Mouse (Mus musculus) neural tube, embryonic 12.5 days (tissue): ENCODE data around the gene Arl6ip4. TPM values are rescaled to one million over a fixed set of nuclear protein-coding genes. Genes with fewer than 3 reads are reported as not detected.

Experiments
- ATAC-seq: fragments of 200-750 bp; cut with Nextera tagmentation; 2 replicates; pipeline ENCODE4 v1.8.0; 2017; ENCODE audit warnings: low read depth, mild to moderate bottlenecking, moderate TSS enrichment, moderate library complexity; ENCODE audit not compliant: low FRiP score
- H3K27ac ChIP-seq: fragments of 300-500 bp; sonication (generic); 2 replicates; pipeline ENCODE4 v1.5.1; 2016
- H3K27me3 ChIP-seq: fragments of 300-500 bp; sonication (generic); replicated peaks from 2 replicates; pipeline ENCODE4 v1.6.1; 2016; ENCODE audit warnings: mild to moderate bottlenecking
- H3K36me3 ChIP-seq: fragments of 300-500 bp; sonication (generic); 2 replicates; pipeline ENCODE4 v1.6.1; 2016; ENCODE audit warnings: mild to moderate bottlenecking
- H3K4me1 ChIP-seq: fragments of 300-500 bp; sonication (generic); 2 replicates; pipeline ENCODE4 v1.6.1; 2016
- H3K4me2 ChIP-seq: fragments of 300-500 bp; sonication (generic); replicated peaks from 2 replicates; pipeline ENCODE4 v1.6.1; 2016; ENCODE audit warnings: mild to moderate bottlenecking
- H3K4me3 ChIP-seq: fragments of 300-500 bp; sonication (generic); 2 replicates; pipeline ENCODE4 v1.5.1; 2016
- H3K9ac ChIP-seq: fragments of 300-500 bp; sonication (generic); 2 replicates; pipeline ENCODE4 v1.6.1; 2016; ENCODE audit warnings: mild to moderate bottlenecking
- H3K9me3 ChIP-seq: fragments of 300-500 bp; sonication (generic); 2 replicates; pipeline ENCODE4 v1.6.1; 2016; ENCODE audit warnings: mild to moderate bottlenecking
- WGBS: fragments of 180-500 bp; shearing (Covaris S2); methylation state at CpG from one replicate; pipeline ENCODE4 v1.1.7; 2016; 5-methylcytosine and 5-hydroxymethylcytosine counted together
- polyA plus RNA-seq: library from polyadenylated mRNA; unstranded; fragments of >200 nt; fragmentation: Nextera tagmentation; extraction: Ambion mirVana; gene quantifications from 2 replicates; pipeline ENCODE4 v1.2.1, GENCODE M21; 2016

Arl6ip4 gene
- polyA plus RNA-seq, 1 experiment from 2014 or later = 93.1 TPM

- no peaks in the 10 kb centered on the region for H3K9me3 ChIP-seq
- H3K36me3 ChIP-seq = no peaks in the 10 kb centered on the region
- no peaks in the 10 kb centered on the region for H3K27me3 ChIP-seq
- WGBS = 89% methylated on average over 17 of the region's 17 CpGs
- no peak overlapping the region for H3K4me3 ChIP-seq
- H3K4me1 ChIP-seq = peaks cover 15% of the 10 kb centered on the region; the same call in 1 of the 2 replicates
- no peak overlapping the region for H3K9ac ChIP-seq
- H3K27ac ChIP-seq = no peak overlapping the region
- H3K4me2 ChIP-seq = no peak overlapping the region
- ATAC-seq = no peak
Measured at GRCm38 (mm10) chr5:124082941-124083688, 32.8 kb upstream of the Arl6ip4 start.

DNA sequence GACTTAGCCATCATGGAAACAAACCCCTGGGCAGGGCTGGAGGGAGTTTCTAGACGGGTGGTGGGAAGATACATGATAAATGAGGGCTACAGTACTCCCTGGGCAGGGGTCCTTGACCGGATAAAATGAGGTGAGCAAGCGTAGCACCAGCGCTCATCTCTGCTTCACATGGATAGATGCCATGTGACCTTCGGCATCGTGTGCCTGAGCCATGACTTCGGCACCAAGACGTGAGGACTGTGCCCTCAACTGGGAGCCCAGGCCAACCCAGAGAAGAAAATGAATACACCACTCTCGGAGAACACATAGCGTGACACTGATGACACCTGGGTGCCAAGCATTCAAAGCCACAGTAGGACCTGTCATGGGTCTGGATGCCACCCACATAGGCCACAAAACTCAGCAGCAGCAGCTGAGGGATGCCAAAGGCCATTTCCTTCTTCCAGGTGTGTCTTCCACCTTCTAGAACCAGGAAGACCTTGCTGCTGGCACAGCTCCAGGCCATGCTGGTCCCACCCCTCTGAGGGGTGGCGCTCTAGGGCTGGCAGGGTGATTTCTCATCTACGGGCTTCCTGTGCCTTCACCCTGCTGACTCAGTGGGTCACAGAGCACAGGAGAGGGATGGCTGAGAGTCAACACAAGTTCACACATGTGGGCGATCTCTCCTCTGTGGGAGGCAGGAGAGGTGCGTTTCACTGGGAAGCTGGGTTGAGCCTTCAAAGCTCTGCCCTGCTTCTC, 31.9 kb upstream of the Arl6ip4 start:
- Histone ChIP-seq H3K36me3 (no peaks in the 10 kb centered on the region), H3K4me3 (no peak overlapping the region), H3K9me3 (no peaks in the 10 kb centered on the region), H3K27ac (no peak overlapping the region), H3K27me3 (no peaks in the 10 kb centered on the region), H3K4me2 (no peak overlapping the region), H3K9ac (no peak overlapping the region), H3K4me1 (peaks cover 7% of the 10 kb centered on the region; the same call in 1 of the 2 replicates)
- 0 out of 2 replicates have a peak, but pooled peaks have one; percentile 25 for ATAC-seq
- WGBS = 87% methylated on average over 14 of the region's 14 CpGs

- Histone ChIP-seq H3K36me3 (no peaks in the 10 kb centered on the region), H3K9me3 (no peaks in the 10 kb centered on the region), H3K27me3 (no peaks in the 10 kb centered on the region), H3K4me2 (no peak overlapping the region), H3K9ac (no peak overlapping the region), H3K4me3 (no peak overlapping the region), H3K4me1 (0 out of 2 replicates have a peak, but pooled peaks cover under 1% of the 10 kb centered on the region), H3K27ac (no peak overlapping the region)
- 41% methylated on average over 11 of the region's 11 CpGs for WGBS
- 0 out of 2 replicates have a peak, but pooled peaks have one; percentile 33 for ATAC-seq
Measured at GRCm38 (mm10) chr5:124084588-124085173, 31.2 kb upstream of the Arl6ip4 start.

DNA sequence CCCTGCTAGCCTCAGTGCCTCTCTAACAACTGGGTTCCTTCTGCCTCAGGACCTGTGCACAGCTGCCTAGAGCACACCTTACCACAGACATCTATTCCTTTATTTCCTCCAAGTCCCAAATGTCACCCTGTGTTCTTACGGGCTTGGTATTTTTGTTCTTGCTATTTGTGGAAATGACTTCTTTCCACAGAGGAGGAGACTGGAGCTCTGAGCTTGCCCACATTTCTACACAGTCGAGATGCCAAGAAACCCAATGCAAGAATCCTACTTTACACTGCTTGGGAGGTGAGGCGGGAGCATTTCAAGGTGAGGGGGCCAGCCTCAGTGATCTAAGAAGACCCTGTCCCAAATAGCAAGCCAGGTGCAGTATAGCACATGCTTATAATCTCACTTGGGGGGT, 30.4 kb upstream of the Arl6ip4 start:
- 76% methylated on average over 3 of the region's 3 CpGs for WGBS
- no peak overlapping the region for H3K27ac ChIP-seq
- ATAC-seq = no peak
- H3K4me3 ChIP-seq = no peak overlapping the region
- no peaks in the 10 kb centered on the region for H3K9me3 ChIP-seq
- no peaks in the 10 kb centered on the region for H3K27me3 ChIP-seq
- H3K4me2 ChIP-seq = no peak overlapping the region
- H3K36me3 ChIP-seq = no peaks in the 10 kb centered on the region
- H3K4me1 ChIP-seq = no peaks in the 10 kb centered on the region
- no peak overlapping the region for H3K9ac ChIP-seq

GRCm38 (mm10) chr5:124086876-124087275, 29.0 kb upstream of the Arl6ip4 start:
- 86% methylated on average over 4 of the region's 4 CpGs for WGBS
- Histone ChIP-seq H3K9ac (no peak overlapping the region), H3K9me3 (no peaks in the 10 kb centered on the region), H3K27ac (no peak overlapping the region), H3K4me1 (no peaks in the 10 kb centered on the region), H3K27me3 (no peaks in the 10 kb centered on the region), H3K4me2 (no peak overlapping the region), H3K36me3 (no peaks in the 10 kb centered on the region), H3K4me3 (no peak overlapping the region)
- ATAC-seq = no peak

- Histone ChIP-seq H3K4me2 (no peak overlapping the region), H3K36me3 (no peaks in the 10 kb centered on the region), H3K4me1 (no peaks in the 10 kb centered on the region), H3K9me3 (no peaks in the 10 kb centered on the region), H3K27me3 (peaks cover 16% of the 10 kb centered on the region), H3K27ac (no peak overlapping the region), H3K9ac (no peak overlapping the region), H3K4me3 (no peak overlapping the region)
- WGBS = 85% methylated on average over 23 of the region's 23 CpGs
- ATAC-seq = no peak
Measured at GRCm38 (mm10) chr5:124089868-124090267, 26.0 kb upstream of the Arl6ip4 start.

DNA sequence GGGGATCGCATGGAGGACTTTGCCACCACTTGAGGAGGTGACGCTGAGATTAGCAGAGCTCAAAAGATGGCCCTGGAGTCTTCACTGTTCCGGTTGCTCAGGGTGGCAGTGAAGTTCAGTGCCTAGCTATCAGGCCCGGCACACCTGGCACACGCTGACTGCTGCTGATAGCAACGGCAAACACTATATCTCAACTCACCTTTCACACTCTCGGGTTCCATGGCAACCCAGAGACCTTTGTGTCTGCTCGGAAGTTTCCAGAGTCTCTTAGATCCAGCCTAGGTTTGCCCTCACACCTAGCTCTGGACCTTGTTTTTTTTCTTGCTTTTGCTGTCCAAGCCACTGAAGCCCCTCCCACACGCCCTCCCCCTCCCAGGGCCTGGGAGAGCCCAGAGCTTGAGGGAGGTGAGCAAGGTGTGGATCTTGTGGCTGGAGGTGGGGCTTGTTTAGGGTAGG, 23.9 kb upstream of the Arl6ip4 start:
- no peak overlapping the region for H3K4me3 ChIP-seq
- H3K27me3 ChIP-seq = peaks cover 24% of the 10 kb centered on the region
- H3K4me1 ChIP-seq = peaks cover 9% of the 10 kb centered on the region
- no peak for ATAC-seq
- H3K4me2 ChIP-seq = no peak overlapping the region
- no peak overlapping the region for H3K9ac ChIP-seq
- no peaks in the 10 kb centered on the region for H3K36me3 ChIP-seq
- H3K9me3 ChIP-seq = no peaks in the 10 kb centered on the region
- WGBS = 72% methylated on average over 9 of the region's 9 CpGs
- H3K27ac ChIP-seq = no peak overlapping the region

- Histone ChIP-seq H3K4me1 (peaks cover 9% of the 10 kb centered on the region), H3K4me2 (no peak overlapping the region), H3K27me3 (peaks cover 24% of the 10 kb centered on the region), H3K36me3 (no peaks in the 10 kb centered on the region), H3K9ac (0 out of 2 replicates have a peak overlapping the region, but pooled peaks have one; percentile 8), H3K4me3 (no peak overlapping the region), H3K27ac (no peak overlapping the region), H3K9me3 (no peaks in the 10 kb centered on the region)
- 79% methylated on average over 11 of the region's 11 CpGs for WGBS
- ATAC-seq = no peak
Measured at GRCm38 (mm10) chr5:124093120-124093794, 22.6 kb upstream of the Arl6ip4 start.

- peaks cover 24% of the 10 kb centered on the region for H3K27me3 ChIP-seq
- H3K4me2 ChIP-seq = no peak overlapping the region
- 0 out of 2 replicates have a peak overlapping the region, but pooled peaks have one; percentile 8 for H3K9ac ChIP-seq
Measured at GRCm38 (mm10) chr5:124093852-124094604, 21.9 kb upstream of the Arl6ip4 start.

DNA sequence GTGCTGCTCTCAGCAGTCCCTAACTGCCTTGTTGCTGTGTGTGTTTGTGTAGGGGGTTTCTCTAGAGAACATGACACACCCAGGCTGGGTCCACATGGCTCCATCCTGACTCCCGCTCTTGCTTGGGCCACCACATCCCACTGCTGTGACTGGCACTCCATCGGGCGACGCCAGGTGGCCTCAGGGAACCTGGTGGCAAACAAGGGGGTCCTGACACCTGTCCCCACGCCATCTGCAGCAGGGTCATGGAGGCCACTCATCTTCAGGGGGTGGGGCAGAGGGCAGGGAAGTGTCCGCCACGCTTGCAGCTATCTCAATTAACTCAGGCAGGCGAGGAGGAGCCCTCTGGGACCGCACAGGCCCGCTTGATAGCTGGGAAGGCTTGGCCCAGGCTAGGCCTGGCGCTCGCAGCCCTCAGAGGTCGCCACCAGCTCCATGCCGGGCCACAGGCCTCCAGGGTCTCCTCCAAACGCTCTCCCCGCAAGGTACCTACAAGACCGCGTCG, 20.8 kb upstream of the Arl6ip4 start:
- 9% methylated on average over 19 of the region's 19 CpGs for WGBS
- peak; percentile 26 for ATAC-seq
- Histone ChIP-seq H3K27ac (no peak overlapping the region), H3K4me1 (peaks cover 9% of the 10 kb centered on the region), H3K36me3 (no peaks in the 10 kb centered on the region), H3K27me3 (peaks cover 24% of the 10 kb centered on the region), H3K9me3 (no peaks in the 10 kb centered on the region; the same call in 1 of the 2 replicates), H3K4me3 (peak overlapping the region; percentile 36), H3K4me2 (peak overlapping the region; percentile 67), H3K9ac (peak overlapping the region; percentile 57)

More at GRCm38 (mm10) chr5:124093852-124094604, 21.9 kb upstream of the Arl6ip4 start:
- no peak overlapping the region for H3K4me3 ChIP-seq
- H3K9me3 ChIP-seq = no peaks in the 10 kb centered on the region
- no peak for ATAC-seq
- no peaks in the 10 kb centered on the region for H3K36me3 ChIP-seq
- WGBS = 90% methylated on average over 12 of the region's 12 CpGs
- H3K4me1 ChIP-seq = peaks cover 9% of the 10 kb centered on the region
- no peak overlapping the region for H3K27ac ChIP-seq

DNA sequence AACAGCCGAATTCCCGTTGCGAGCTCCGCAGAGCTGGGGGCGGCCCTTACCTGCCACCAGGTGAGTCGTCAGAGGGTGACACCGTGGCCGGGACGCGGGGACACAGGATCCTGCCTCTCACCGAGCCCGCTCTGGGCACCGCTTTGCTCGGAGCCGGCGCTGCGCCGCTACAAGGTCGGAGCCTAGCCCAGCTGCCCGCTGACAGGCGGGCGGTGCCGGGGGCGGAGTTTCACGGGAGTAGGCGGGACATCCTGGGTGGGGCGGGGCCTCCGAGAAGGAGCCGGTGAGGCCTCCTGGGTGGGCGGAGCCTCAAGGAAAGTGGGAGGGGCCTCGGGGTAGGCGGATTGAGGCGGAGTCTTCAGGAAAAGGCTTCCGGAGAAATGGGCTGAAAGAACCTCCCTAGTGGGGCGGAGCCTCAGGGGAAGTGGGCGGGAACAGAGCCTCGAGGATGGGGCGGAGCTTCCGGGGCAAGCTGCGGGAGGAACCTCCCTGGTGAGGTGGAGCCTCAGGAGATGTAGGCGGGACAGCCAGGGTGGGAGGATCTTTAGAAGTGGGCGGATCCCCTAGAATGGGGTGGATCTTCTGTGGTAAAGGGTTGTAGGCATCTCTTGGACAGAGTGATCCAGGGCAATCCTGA, 20.2 kb upstream of the Arl6ip4 start, which contains the start of gene Abcb9:
Abcb9 (minus strand) TSS at position 203 of the 637 bp plus-strand sequence.
- Histone ChIP-seq H3K4me2 (peak within 1 kb of the TSS; percentile 67), H3K9ac (peak within 1 kb of the TSS; percentile 57), H3K4me1 (peaks cover 9% of the 10 kb centered on the region), H3K36me3 (no peaks in the 10 kb centered on the region), H3K9me3 (no peaks in the 10 kb centered on the region; the same call in 1 of the 2 replicates), H3K4me3 (peak within 1 kb of the TSS; percentile 36), H3K27ac (no peak within 1 kb of the TSS), H3K27me3 (peaks cover 24% of the 10 kb centered on the region)
- ATAC-seq = peak; percentile 72
- WGBS = under 1% methylated on average over 42 of the region's 42 CpGs
